Mouse (Mus musculus) E14TG2a.4 (cell line): ENCODE results near the gene Atoh7.
A peak's percentile ranks its signal among the peaks of the same experiment; 100 is the strongest.

Source experiments
- H3K27me3 ChIP-seq: 2 replicates; pipeline ENCODE4 v1.6.1; 2014; ENCODE audit warnings: low read length, control low read depth; ENCODE audit not compliant: insufficient read depth
- H3K36me3 ChIP-seq: 2 replicates; pipeline ENCODE4 v1.6.1; 2014; ENCODE audit warnings: low read length, control low read depth; ENCODE audit not compliant: insufficient read depth
- H3K4me1 ChIP-seq: replicated peaks from 2 replicates; pipeline ENCODE4 v1.6.1; 2014; ENCODE audit warnings: low read depth, low read length, control low read depth
- H3K4me3 ChIP-seq: replicated peaks from 2 replicates; pipeline ENCODE4 v1.5.1; 2014; ENCODE audit warnings: mild to moderate bottlenecking, low read length
- H3K9me3 ChIP-seq: 2 replicates; pipeline ENCODE4 v1.6.1; 2014; ENCODE audit warnings: low read length, control low read depth
- CTCF ChIP-seq: conservative IDR thresholded peaks from 2 replicates; pipeline ENCODE4 v1.5.1; 2014; ENCODE audit warnings: low read length
- NANOG ChIP-seq: IDR thresholded peaks from 2 replicates; pipeline ENCODE4 v1.6.1; 2014; ENCODE audit warnings: borderline replicate concordance, low read length, mixed read lengths
- POU5F1 ChIP-seq: IDR thresholded peaks from 2 replicates; pipeline ENCODE4 v1.6.1; 2014; ENCODE audit warnings: low read length, borderline replicate concordance

Atoh7 gene

GRCm38 (mm10) chr10:63127156-63127555 is 27.7 kb downstream of the Atoh7 start:
- Histone ChIP-seq H3K36me3 (no peaks in the 10 kb centered on the region), H3K27me3 (no peaks in the 10 kb centered on the region), H3K9me3 (no peaks in the 10 kb centered on the region), H3K4me3 (no peak overlapping the region), H3K4me1 (peaks cover 7% of the 10 kb centered on the region)
- TF ChIP-seq NANOG (no peak), POU5F1 (no peak), CTCF (no peak)

- Histone ChIP-seq H3K27me3 (no peaks in the 10 kb centered on the region), H3K4me3 (no peak overlapping the region), H3K9me3 (peaks cover 5% of the 10 kb centered on the region), H3K4me1 (no peaks in the 10 kb centered on the region), H3K36me3 (no peaks in the 10 kb centered on the region)
- no peak for TF ChIP-seq NANOG
- TF ChIP-seq CTCF: no peak
- no peak for TF ChIP-seq POU5F1
These were observed 28.8 kb downstream of the Atoh7 start for GRCm38 (mm10) chr10:63128256-63128655.

DNA sequence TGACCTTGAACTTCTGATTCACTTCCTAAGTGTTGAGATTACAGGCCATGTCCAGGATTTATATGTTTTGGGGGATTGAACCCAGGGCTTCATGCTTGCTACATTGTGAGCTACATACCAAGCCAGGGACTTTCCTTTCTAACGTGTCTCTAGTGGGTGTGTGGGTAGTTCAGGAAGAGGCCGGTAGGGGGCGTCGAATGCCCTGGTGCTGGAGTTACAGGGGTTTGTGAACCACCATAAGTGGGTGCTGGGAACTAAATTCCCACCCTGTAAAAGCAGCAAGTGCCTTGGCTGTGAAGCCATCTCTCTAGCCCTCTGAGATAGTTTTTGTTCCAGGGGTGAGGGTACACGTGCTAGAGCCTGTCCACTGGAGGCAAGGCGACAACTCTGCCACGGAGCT is 31.0 kb downstream of the Atoh7 start:
- Histone ChIP-seq H3K36me3 (no peaks in the 10 kb centered on the region), H3K27me3 (peaks cover 11% of the 10 kb centered on the region), H3K4me1 (peaks cover under 1% of the 10 kb centered on the region), H3K9me3 (peaks cover 7% of the 10 kb centered on the region), H3K4me3 (no peak overlapping the region)
- peak; percentile 66 for TF ChIP-seq CTCF
- no peak for TF ChIP-seq POU5F1

- Histone ChIP-seq H3K36me3 (no peaks in the 10 kb centered on the region), H3K27me3 (peaks cover 18% of the 10 kb centered on the region), H3K4me3 (no peak overlapping the region), H3K9me3 (peaks cover 7% of the 10 kb centered on the region), H3K4me1 (peaks cover 13% of the 10 kb centered on the region)
- TF ChIP-seq CTCF: no peak
- no peak for TF ChIP-seq POU5F1
- no peak for TF ChIP-seq NANOG
These were observed 32.9 kb downstream of the Atoh7 start for GRCm38 (mm10) chr10:63132356-63132755.

- Histone ChIP-seq H3K4me1 (peaks cover 13% of the 10 kb centered on the region), H3K36me3 (no peaks in the 10 kb centered on the region), H3K27me3 (peaks cover 18% of the 10 kb centered on the region), H3K4me3 (no peak overlapping the region), H3K9me3 (peaks cover 7% of the 10 kb centered on the region)
- TF ChIP-seq POU5F1: no peak
- no peak for TF ChIP-seq CTCF
- no peak for TF ChIP-seq NANOG
These were observed 33.9 kb downstream of the Atoh7 start for GRCm38 (mm10) chr10:63133326-63133725.

DNA sequence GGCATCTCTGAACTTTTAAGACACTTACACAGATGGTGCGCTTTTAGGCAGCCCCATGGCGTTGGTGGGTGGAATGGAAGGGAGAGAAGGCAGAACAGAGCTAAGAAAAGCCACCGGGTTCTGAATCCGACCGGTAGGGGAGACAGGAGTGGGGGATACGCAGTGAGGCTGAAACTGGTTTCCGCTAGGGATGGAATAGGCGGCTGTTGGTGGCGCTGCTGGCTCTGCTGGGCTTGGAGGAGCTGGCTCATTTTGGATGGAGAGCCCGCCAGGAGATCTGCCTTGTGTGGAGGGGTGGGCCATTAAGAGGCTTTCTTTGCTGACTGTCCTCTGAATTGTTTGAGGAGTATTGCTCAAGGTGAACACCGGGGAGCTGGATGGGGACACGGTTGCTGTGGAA is 36.2 kb downstream of the Atoh7 start:
- TF ChIP-seq POU5F1 (no peak), CTCF (peak; percentile 25; the same call in 1 of the 2 replicates)
- peak overlapping the region; percentile 49 for H3K4me3 ChIP-seq
- H3K9me3 ChIP-seq: peaks cover 7% of the 10 kb centered on the region
- peaks cover 18% of the 10 kb centered on the region for H3K27me3 ChIP-seq
- no peaks in the 10 kb centered on the region for H3K36me3 ChIP-seq
- H3K4me1 ChIP-seq: peaks cover 13% of the 10 kb centered on the region

- TF ChIP-seq NANOG (no peak), CTCF (no peak)
- peaks cover 7% of the 10 kb centered on the region for H3K9me3 ChIP-seq
- H3K36me3 ChIP-seq: no peaks in the 10 kb centered on the region
These were observed 37.0 kb downstream of the Atoh7 start for GRCm38 (mm10) chr10:63136436-63136835.

GRCm38 (mm10) chr10:63142660-63143059 is 43.2 kb downstream of the Atoh7 start:
- TF ChIP-seq NANOG (no peak), CTCF (no peak), POU5F1 (no peak)
- Histone ChIP-seq H3K4me1 (peaks cover 4% of the 10 kb centered on the region), H3K27me3 (no peaks in the 10 kb centered on the region; the same call in 1 of the 2 replicates), H3K36me3 (no peaks in the 10 kb centered on the region), H3K9me3 (no peaks in the 10 kb centered on the region), H3K4me3 (no peak overlapping the region)

More at GRCm38 (mm10) chr10:63136436-63136835, 37.0 kb downstream of the Atoh7 start:
- H3K27me3 ChIP-seq: peaks cover 18% of the 10 kb centered on the region
- H3K4me1 ChIP-seq: peaks cover 13% of the 10 kb centered on the region
- peak overlapping the region; percentile 49 for H3K4me3 ChIP-seq
